Mouse (Mus musculus) kidney, adult 2 months (tissue): ENCODE data around the gene Slc11a2.

ENCODE experiments used
- CTCF ChIP-seq: fragments of 200-500 bp; conservative IDR thresholded peaks from 2 replicates; pipeline ENCODE4 v1.5.1; 2011; ENCODE audit warnings: low read depth, mild to moderate bottlenecking, control low read depth, low read length, moderate library complexity, mixed read lengths; ENCODE audit not compliant: insufficient read depth, insufficient read length
- POLR2A ChIP-seq: fragments of 200-500 bp; IDR thresholded peaks from one replicate; pipeline ENCODE4 v1.6.1; 2011; ENCODE audit warnings: low read depth, low read length, control low read depth

- no peak for TF ChIP-seq CTCF
- no peak for TF ChIP-seq POLR2A
Measured at GRCm38 (mm10) chr15:100467738-100468137, 42.9 kb upstream of the Slc11a2 start.
